Mouse (Mus musculus) adrenal gland, postnatal 36 days (tissue): ENCODE data around the gene Sgf29. TPM values are rescaled to one million over a fixed set of nuclear protein-coding genes. Genes with fewer than 3 reads are reported as not detected.

ENCODE experiments used
- DNase-seq, 2 experiments: peaks; one replicate each; pipeline ENCODE4 v3.0.0; 2021; ENCODE audit warnings: mixed read lengths in 1 of 2
- long read RNA-seq, 2 experiments: library from polyadenylated mRNA; stranded (forward); transcript quantifications; one replicate each; pipeline ENCODE4 v2.0.0; 2021; ENCODE audit warnings: borderline sequencing depth in 2 of 2
- total RNA-seq, 2 experiments: library from RNA; stranded (reverse); gene quantifications; 2 replicates each; pipeline ENCODE4 v1.2.3; 2021

The Sgf29 gene
- total RNA-seq, result 10 to 100 TPM; 39.0 to 41.7 TPM
- long read RNA-seq, experiment 1, transcript Sgf29-201 (10 exons, 1,312 nt), result major isoform, 30 of 36 reads
- long read RNA-seq, experiment 1, partial matches to known transcripts, result 2 of 36 reads
- long read RNA-seq, experiment 1, other reads (novel, unspliced or antisense), result 4 of 36 reads
- long read RNA-seq, experiment 2, transcript Sgf29-201 (10 exons, 1,312 nt), result major isoform, 10 of 11 reads
- long read RNA-seq, experiment 2, partial matches to known transcripts, result 0 of 11 reads
- long read RNA-seq, experiment 2, other reads (novel, unspliced or antisense), result 1 of 11 reads

DNA sequence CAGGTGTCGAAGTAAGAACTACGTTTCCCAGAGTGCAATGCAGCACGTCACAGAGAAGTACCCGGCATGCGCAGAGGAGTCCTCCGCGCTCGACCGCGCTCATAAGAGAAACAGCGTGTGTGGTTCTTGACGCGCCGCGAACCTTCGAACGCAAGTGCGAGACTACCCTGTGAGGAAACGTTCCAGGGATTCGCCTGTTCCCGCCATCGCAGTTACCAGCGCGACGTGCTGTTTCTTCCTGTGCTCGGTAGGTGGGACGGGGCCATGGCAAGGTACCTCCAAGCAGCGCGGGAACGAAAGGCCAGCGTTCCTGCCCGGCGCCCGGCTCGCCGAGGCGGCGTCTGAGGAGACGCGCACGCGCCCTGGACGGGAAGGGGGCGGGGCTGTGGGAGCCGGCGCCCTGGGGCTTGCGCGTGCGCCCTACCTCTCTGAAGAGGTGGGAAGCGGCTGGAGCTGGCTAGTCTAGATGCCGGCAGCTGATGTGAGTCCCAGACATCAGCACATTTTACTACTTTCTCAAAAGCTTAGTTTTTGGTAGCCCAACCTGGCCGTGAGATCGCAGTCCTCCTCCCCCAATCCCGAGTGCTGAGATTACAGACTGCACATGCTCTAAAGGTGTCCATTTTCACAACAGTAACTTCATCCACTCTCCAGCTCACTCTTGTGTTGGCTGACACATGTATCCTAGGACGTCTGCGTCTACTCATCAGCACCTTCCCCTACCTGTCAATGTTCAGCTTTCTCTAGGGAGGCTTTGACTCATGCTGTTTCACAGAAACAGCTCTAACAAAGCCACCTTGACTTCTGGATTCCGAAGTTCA, at the start of gene Sgf29:
Sgf29 (plus strand) TSS at position 79 of the 821 bp plus-strand sequence.
- peak; percentile 96 to 98 for DNase-seq

DNA sequence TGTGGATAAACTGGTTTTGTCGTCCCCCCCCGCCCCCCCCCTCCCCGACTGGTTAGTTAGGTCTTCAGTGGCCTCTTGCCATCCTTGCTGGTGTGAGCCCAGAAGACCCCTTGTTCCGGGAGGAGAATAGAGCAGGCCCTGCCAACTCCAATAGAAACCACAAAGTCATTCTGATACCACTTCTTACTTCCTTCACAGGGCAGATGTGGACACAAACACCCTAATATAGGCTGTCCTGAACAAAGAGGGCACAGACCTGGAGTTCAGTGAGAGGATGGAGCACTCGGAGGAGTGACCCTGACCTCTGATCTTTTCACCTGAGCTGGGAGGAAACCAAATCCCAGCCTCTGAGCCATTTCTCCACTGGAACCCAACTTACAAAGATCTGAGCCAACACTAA, 47.2 kb upstream of the Sgf29 start:
- DNase-seq, result no peak

DNA sequence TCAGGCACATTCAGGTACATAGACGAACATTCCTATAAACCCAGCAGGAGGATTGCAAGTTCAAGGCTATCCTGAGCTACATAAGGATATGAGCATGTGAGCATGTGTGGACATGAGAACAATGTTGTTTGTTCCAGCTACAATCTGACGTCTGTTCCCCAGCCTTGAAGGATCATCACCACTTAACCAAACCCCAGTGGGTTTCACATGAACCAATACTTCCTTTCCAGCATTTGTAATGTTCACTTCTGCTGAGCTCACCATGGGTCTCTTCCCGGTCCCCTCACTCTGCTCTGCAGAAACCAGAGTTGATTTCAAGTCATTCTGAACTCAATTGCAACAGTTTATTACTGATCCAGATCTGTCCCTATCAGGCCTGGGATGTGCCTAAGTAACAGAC, 46.5 kb upstream of the Sgf29 start:
- no peak for DNase-seq

DNA sequence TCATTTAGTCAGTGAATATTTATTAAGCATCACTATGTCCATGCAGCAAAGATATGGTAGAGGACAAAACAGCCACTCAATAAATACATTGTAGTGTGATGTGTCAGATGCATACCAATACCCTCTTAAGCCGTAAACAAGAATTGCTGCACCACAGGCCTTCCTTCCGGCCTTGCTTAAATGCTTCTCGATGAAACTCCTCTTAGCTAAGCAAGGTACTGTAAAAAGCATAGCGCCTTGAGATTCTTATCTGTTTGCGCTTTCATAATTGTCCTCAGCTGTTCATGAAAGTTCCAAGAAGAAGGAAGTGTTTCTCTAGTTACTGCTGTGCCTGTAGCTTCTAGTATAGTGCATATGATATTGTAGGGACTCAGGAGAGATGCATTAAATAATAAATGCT, 42.5 kb upstream of the Sgf29 start:
- DNase-seq, result no peak

DNA sequence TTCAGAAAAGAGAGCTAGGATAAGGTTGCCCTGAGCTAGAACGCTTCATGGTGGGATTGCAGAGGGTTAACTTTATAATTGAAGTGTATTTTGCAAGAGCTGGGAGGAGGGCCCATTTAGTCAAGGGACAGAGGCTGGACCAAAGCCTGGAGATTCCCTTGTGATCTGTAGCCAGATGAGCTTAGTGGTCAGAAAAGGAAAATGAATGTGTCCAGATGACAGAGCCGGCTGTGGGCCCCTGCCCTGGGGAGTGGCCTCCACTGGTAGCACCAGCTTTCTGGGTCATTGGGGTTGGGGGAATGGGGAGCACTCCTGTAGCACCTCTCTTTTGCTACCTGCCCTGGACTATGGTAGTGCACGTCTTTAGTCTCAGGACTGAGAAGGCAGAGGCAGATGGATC, 42.0 kb upstream of the Sgf29 start:
- DNase-seq, result peak; percentile 55 to 60

DNA sequence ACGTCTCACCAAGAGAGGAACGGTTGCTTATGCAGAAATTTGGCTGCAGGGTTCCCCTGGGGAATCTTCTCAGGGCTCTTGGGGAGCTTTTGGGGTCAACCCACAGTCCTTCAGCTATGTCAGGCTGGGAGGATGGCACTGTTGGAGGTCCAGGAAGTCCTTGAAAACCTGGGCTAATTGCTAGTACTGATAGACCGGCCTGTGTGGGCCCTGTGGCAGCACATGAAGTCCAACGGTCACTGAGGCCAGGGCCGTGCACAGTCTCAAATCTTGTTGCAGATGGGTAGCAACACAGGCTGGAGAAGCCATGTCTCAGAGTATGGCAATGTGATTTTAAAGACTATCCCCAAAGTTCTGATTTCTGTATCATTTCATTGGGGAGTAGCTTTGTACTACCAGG, 41.3 kb upstream of the Sgf29 start:
- DNase-seq, result no peak

DNA sequence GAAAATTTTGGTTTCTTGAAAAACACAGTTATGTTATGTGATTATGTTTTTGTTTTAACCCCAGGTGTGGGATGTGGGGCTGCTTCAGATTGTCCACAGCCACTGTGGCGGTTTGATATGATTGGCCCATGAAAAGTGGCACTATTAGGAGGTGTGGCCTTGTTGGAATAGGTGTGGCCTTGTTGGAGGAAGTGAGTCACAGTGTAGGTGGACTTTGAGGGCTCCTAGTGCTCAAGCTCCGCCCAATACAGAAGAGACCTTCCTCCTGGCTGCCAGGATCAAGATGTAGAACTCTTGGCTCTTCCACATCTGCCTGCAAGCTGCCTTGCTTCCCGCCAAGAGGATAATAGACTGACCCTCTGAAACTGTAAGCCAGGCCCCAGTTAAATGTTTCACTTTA, 36.4 kb upstream of the Sgf29 start:
- DNase-seq, result no peak

DNA sequence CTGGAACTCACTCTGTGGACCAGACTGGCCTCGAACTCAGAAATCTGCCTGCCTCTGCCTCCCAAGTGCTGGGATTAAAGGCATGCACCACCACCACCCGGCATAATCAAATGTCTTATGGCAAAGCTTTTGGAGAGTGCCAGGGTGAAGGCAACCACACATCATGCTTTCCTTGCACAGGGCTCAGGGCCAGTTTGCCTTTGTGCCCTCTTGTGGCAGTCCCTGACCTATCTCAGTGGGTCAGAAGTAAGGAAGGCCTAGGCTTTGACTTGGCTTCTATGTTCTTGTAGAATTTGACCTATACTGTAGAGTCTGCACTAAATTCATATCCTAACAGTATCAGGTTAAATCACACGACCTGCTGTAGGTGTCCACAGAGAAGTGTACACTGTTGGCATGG, 32.4 kb upstream of the Sgf29 start:
- peak in 1 of 2 experiments; percentile 35 for DNase-seq

DNA sequence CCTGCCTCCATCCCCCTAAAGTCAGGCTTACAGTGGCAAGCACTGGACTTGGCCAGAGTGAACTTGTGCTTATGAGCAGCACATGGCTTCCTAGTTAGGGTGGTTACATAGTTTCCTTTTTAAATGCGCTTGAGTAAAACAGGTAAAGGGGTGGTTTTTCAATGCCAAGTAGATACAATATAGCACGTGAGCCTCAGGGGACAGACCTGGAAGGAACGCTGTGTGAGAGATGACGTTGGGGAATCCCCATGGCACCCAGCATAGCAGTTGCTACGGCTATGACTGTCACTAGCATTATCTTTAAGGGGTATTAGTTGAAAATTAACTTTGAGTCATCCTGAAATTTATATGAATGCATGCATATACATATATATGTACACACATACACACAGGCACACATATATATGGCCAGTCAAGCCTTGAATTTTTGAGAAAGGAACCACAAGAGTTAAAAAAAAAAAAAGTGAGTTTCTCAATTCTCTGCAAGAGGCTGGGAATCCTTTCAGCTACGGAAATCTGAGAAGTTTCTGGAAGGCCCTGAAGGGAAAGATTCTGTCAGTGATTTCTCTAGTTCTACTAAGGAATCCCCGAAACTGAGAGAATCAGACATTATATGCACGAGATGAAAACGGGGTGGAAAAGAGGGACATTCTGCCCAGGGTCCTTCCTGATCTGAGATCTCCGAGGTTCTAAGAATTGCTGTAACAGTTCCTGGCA, 29.4 kb upstream of the Sgf29 start:
- DNase-seq, result no peak

DNA sequence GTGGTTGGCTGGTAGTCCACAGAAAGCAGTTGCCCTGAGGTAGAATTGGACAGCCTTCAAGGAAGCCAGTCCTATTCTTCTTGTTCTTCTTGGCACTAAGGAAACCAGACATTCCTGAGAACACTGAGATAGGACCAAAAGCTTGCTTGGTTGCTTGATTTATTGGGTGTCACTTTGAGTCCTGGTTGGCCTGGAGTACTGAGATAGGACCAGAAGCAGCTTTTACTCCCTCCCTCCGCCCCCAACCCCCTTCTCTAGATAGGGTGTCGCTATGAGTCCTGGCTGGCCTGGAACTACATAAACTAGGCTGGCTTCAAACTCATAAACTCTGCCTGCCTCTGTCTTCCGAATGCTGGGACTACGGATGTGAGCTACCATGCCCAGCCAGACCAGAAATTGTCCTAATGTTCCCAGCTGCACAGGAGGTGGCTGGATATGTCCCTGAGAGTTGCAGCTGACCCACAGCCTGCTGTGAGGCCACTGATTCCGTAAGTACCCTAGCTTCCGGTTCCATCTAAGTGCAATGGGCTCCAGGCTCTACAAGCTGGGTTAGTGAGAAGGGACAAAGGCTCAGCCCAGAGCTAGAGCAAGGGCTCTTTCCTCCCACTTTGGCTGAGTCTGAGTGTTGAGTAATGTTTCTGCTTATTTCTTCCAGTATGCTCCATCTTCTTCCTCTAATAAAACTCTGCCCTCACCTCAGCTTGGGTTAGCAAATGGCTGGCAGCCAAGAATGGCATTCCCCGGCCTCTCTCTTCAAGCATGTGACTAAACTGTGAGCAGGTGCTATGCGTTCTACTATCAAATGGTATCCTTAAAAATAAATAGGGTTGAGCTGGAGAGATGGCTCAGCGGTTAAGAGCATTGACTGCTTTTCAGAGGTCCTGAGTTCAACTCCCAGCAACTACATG, 27.4 kb upstream of the Sgf29 start:
- DNase-seq, result no peak

DNA sequence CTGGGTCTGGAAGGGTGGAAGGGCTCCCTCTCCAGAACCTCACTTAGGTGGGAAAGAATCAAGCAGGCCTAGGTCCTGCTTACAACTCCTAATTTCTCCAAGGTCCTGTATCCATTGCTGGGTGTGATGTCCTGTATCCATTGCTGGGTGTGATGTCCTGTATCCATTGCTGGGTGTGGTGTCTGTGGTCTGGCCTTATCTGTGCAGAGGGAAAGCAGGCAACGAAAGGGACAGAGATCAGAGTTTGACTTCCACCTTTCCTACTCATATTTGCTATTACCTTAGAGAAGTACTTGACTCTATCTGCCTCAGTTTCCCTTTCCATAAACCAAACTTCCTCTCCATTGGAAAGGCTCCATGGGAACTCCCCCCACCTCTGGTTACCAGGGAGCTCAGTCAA, 25.7 kb upstream of the Sgf29 start:
- DNase-seq, result no peak

DNA sequence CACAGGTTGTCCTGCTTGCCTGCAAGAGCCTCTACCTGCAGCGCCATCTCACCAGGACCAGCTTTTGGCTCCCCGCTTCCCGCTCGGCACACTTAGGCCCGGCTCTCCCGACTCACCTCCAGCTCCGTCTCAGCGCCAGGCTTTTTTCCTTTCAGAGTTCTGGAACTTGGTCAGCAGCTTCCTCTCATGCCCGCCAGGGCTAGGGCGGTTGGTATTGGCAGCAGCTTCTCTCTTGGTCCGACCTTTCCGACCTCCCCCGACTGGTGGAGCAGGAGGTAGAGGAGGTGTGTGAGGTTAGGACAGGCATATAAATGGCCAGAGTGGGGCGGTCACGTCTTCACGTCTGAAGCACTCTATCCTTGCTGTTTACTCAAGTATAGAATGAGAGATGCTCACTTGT, 24.3 kb upstream of the Sgf29 start:
- DNase-seq, result no peak

DNA sequence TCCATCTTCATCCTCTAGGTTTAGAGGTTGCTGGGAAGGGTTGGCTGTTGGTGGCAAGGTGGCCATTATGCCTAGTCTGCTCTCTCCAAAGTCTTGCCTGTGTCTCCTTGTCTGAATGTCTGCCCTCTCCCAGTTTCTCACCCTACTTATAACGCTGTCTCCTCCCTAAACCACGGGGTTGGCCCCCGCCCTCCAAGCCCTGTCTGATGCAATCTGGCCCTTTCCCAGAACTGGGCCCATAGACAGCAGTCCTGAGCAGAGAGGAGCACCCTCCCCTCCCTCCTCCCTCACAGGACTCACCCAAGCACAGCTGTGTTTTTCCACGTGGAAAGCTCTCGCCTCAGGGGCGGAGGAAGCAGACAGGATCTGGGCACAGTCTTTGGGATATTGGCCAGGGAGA, 23.7 kb upstream of the Sgf29 start:
- DNase-seq, result peak; percentile 83 to 86

DNA sequence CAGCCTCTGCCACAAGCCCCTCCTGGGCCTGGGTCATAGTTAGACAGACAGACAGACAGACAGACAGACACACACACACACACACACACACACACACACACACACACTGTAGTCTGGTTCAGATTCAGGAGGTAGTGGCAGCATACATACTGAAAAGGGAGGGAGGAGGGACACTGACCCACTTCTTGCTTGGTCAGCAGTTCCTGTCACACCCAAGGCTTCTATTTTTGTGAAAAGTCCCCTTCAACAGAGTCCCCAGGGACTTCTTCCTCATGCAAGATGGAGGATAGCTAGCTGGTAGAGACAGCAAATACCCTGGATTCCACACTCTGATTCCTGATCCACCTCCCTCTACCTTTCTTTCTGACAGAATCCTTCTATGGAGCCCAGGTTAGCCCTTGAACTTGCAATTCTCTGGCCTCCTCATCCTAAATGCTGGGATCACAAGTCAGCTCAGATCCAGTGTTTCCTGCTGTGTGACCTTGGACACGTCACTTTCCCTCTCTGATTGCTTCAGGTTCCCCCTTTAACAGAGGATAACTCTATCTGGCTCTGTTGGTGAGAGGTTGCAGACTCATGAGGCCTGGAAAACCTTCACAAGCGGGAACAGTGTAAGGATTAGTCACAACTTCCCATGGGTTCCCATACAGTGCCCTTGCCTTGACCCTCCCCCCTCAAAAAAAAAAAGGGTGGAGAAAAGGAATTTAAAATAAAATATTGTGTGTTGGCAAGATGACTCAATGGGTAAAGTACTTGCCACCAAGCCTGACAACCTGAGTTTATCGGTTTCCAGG, 23.1 kb upstream of the Sgf29 start:
- DNase-seq, result peak; percentile 25 to 42

DNA sequence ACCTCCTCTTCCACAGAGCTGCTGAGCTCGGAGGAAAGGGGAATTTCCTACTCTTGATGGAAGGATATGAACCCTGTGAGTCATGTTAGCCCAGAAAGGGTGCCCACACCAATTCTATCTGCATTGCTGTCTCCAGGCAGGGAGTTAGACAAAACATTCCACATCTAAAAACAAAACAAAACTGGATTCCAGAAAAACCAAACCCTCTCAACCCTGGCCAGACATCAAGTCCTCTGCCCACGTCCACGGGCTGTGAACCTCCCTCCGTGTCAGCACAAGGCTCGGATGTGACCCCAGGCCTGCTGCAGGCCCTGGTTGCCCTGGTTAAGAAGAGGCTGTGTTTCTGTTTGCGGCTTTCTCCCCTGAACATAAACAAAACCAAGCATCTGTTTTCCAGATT, 21.0 kb upstream of the Sgf29 start:
- no peak for DNase-seq

DNA sequence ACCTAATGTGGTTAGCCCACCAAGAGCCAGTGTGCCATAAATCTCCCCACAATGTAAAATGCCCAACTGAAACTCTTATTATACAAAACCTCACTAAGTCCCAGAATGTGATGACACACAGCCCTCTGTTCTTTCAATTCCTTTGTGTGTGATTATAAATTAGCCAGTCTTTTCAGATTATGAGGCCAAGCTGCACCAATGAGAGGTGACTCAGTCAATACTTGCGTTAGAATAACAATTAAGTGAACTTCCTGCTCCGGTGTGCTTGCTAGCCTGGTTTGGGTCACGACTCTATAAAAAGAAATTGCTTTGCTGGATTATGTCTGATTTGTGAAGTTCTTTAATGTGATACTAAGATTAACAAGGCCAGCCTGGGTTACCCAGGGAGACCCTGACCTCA, 19.2 kb upstream of the Sgf29 start:
- DNase-seq, result no peak

DNA sequence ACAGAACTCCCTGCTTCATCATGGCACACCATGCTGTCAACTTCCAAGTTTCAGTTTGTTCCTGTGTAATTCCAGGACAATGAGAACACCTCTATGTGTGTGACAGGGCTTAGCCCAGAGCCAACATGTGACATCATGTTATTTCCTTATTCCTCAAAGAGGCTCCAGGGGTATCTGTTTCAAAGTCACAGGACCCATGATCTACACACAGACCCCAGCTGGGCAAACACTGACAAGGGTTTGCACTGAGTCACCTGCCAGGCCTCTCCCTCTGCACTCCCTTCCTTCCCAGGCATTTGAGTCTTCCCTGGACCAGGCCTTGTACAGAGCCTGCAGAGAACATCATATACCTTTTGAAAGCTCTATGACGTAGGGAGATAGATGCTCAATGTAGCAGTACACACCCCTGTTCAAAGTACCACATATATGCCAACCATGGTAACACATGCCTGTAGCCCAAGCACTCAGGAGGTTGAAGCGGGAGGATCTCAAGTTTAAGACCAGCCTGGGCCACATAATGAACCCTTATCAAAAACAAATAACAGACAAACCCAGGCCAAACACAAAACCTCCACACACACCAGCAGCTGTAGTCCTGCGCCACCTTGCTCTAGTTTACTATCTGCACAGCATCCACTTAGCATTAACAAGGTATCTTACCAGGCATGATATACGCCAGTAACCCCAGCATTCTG, 18.1 kb upstream of the Sgf29 start, which contains the start of gene Nupr1:
Nupr1 (minus strand) TSS at position 38 of the 695 bp plus-strand sequence.
- DNase-seq, result no peak

DNA sequence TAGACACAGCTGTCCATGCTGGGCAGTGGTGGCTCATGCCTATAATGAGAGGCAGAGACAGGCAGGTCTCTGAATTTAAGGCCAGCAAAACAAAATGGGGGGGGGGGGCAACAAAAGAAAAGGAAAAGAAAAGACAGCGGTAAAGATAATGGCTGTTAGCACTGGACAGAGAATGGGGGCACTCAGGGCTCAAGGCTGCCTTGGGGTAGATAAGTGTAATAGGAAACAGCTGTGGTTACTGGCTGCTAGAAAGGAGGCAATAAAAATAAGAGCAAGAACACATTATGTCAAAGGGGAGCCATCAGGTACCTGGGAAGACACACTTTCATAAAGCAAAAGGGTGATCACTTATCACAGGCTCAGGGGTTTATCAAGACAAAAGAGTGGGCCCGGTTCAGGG, 16.6 kb upstream of the Sgf29 start:
- no peak for DNase-seq

DNA sequence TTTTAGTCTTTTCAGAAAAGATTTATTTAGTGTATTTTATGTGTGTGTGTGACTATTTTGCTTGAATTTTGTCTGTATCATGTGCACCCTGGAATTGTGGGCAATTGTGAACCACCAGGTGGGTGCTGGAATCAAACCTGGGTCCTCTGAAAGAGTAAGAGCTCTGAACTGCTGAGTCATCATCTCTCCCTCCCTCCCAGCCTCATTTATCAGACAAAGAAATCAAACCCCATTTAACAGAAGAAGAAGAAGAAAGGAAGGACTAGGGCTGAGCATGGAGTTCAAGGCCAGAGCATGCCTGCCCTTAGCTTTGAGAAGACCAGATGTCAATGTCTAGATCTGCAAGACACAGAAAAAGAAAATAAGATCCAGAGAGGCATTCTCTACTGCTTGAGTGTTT, 13.7 kb upstream of the Sgf29 start:
- no peak for DNase-seq
